Mouse (Mus musculus) spleen, postnatal 0 days (tissue): Measurements from ENCODE around the gene Stip1. TPM values are rescaled to one million over a fixed set of nuclear protein-coding genes. Genes with fewer than 3 reads are reported as not detected.

Experiments
- polyA plus RNA-seq: library from polyadenylated mRNA; unstranded; fragments of >200 nt; fragmentation: Nextera tagmentation; extraction: Ambion mirVana; gene quantifications from 2 replicates; pipeline ENCODE4 v1.2.1, GENCODE M21; 2015

The Stip1 gene
- polyA plus RNA-seq = 72.5 and 74.9 TPM in 2 replicates

DNA sequence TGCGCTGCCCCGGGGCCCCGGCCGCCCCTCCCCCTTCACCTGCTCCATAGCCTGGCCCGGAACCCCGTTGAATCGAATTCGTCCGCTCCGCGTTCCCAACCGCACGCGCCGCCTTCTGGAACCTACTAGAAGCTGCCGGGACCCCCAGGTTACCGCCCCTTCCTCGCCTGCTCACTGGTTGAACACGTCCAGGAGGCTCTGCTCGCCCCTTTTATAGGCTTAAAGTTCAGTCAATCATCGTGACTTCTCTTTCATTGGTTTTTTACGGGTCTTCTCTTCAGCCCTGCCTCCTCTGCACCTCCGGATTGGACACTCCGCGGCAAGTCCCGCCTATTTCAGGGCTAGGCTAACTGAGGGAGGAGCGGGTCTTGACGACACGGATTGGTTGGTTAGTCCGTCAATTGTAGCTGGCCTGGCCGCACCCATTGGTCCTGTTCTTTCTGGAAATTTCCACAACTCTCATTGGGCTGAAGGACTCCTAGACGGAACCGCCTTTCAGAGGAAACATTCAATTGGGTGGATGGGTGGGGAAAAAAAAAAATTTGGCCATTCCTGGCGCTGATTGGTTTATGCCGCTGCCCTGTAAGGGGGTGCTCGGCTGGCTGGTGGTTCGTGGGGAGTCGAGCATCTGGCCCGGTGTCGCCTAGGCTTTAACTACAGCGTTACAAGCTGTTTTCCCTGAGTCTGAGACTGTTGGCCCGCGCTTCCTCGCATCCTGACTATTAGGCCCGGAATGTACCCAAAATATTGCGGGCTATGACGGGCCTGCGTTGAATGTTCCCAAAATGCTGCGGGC is at the start of gene Stip1:
Gene Stip1 (minus strand): TSS at position 127 of the 796 bp plus-strand sequence.

GRCm38 (mm10) chr19:7056248-7057087 is 16.7 kb upstream of the Stip1 start, which contains the start of gene Macrod1:
Gene Macrod1 (plus strand): TSS chr19:7056810.

DNA sequence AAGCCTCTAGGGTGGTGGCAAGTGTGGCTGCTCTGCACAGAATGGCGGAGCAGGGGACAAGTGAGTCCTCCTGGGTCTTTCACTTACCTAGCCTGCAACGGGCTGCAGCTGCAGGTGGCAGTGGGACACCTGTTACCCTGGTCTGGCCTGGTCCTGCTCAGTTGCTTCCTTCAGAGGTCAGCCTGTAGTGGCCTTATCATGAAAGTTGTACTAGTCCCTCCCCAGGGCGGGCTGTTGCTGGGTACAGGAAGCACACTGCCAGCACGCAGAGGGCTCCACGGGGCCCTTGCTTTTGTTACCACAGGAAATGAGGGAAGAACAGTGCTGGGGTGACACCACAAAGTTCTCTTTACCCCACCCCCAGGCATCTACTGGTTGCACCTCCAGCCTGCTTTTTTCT is 20.6 kb downstream of the Stip1 start, which contains the start of gene Fermt3:
Gene Fermt3 (minus strand): TSS at position 279 of the 400 bp plus-strand sequence.

DNA sequence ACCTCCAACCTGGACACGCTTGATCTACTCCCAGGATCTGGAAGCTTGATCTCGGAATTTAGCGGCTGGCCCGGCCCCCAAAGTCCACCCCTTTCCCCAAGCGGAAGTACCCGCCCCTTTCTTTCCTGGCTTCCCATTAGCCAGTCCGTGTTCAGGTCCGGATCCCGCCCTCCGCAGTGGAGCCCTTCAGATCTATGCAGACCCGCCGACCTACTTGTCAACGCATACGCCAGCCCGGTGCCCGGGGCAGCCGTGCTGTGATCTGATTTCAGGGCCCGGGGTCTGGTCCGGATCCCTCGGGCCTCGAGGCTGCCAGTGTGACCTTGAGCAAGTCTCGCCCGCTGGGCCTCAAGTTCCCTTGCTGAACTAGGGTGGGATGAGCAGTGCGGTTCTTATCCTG is 43.8 kb downstream of the Stip1 start, which contains the start of the genes Nudt22 and Trpt1:
Gene Nudt22 (minus strand): TSS at position 112 of the 400 bp plus-strand sequence.
Gene Trpt1 (plus strand): TSS at position 126 of the 400 bp plus-strand sequence.

GRCm38 (mm10) chr19:6992011-6992858 is 47.5 kb downstream of the Stip1 start, which contains the start of gene Dnajc4:
Gene Dnajc4 (minus strand): TSS chr19:6992572.

GRCm38 (mm10) chr19:6987061-6987903 is 52.5 kb downstream of the Stip1 start, which contains the start of gene Vegfb:
Gene Vegfb (minus strand): TSS chr19:6987651.

DNA sequence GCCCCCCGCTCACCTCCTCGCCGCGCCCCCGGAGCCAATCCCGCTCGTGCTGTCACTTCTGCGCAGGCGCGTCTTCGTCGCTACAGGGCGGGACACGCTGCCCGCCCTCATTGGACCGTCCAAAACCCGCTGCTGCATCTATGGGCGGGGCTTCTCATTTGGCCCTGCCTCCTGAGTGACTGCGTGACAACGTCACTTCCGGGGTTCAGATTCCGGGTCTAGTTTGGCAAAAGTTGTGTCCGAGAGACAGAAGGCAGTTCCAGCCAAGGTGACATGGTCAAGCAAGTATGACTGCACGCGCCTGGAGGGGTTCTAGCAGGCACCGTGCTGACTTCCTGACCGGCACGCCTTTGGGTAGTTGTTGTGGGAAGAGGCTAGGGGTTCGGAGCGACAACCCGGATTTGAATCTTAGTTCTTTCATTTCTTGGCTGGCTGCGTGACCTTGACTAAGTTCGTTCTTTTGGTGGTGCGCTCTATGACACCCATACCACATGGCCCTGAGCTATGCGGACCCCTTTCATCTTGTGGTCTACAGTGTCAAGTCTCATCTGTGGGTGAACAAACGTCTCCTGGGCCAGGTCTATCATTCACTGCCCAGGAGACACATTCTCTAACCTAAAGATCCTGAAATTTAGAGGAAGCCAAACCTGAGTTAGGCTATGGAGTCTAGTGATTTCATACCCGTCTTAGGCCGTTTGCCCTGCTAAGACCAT is 59.2 kb downstream of the Stip1 start, which contains the start of gene Fkbp2:
Gene Fkbp2 (minus strand): TSS at position 121 of the 713 bp plus-strand sequence.

DNA sequence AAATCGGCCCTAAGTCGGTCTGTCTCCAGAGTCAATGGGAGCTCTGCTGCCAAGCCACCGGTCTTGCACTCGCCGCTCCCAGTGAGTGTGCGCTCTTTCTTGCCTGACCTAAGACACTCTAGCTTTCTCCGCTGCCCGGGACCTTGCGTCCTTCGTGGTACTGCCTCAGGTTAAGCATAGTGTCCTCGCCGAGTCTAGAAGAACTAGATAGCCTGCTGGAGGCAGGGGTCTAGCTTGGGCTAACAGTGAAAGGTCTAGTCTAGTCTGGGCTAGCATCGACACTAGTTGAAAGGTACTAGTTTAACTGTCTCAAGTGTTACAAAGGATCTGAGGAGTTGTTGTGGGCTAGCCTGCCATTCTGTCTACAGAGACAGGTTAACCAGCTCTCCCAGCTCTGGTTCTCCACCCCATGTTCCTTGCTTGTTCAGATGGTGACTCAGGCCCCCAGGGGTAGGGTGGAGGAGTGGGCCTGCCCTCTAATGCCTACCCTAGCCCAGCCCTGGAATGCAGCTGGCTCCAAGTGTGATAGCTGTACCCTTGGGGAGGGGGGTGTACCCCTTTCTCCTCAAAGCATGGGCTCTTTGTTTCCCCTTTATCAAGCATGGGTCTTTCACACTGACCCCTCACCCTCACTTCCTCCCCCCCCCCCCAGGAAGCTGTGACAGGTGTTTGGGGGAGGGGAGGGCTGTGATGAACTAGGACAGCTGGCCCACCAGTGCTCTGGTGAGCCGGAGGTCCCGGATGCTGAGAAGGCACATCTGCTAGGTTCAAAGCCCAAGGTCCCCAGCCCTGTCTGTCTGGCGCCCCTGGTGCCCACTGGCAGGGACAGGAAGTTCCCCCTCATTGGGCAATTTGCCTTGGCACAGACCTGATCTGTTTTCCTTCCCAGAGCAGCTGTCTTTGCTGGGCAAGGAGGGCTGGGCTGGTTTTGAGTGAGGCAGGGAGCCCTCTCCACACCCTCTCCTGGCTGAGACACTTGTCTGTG is 63.9 kb downstream of the Stip1 start, which contains the start of gene Plcb3:
Gene Plcb3 (minus strand): TSS at position 934 of the 985 bp plus-strand sequence.

GRCm38 (mm10) chr19:6974211-6975205 is 65.3 kb downstream of the Stip1 start, which contains the start of gene Ppp1r14b:
Gene Ppp1r14b (plus strand): TSS chr19:6974968.

Other genes with a start within 250 kb of the Stip1 start
- 11.4 and 13.0 TPM in 2 replicates for gene Rps6ka4, start 199.3 kb downstream of the Stip1 start, polyA plus RNA-seq
- 7.4 and 10.9 TPM in 2 replicates for gene Ccdc88b, start 181.8 kb downstream of the Stip1 start, polyA plus RNA-seq
- 127 and 129 TPM in 2 replicates for gene Trmt112, start 130.3 kb downstream of the Stip1 start, polyA plus RNA-seq
- 259 and 334 TPM in 2 replicates for gene Prdx5, start 129.9 kb downstream of the Stip1 start, polyA plus RNA-seq
- gene Esrra, start 118.2 kb downstream of the Stip1 start, polyA plus RNA-seq = 7.2 and 9.0 TPM in 2 replicates
- 1.2 and 2.1 TPM in 2 replicates for gene Catsperz, start 114.6 kb downstream of the Stip1 start, polyA plus RNA-seq
- gene Kcnk4, start 105.5 kb downstream of the Stip1 start, polyA plus RNA-seq = 0.20 and 0.28 TPM in 2 replicates
- gene Bad, start 98.1 kb downstream of the Stip1 start, polyA plus RNA-seq = 35.9 and 43.8 TPM in 2 replicates
- 11.0 and 14.9 TPM in 2 replicates for gene Gpr137, start 97.5 kb downstream of the Stip1 start, polyA plus RNA-seq
- 102 and 119 TPM in 2 replicates for gene Ppp1r14b, start 65.0 kb downstream of the Stip1 start, polyA plus RNA-seq
- 10.4 and 13.6 TPM in 2 replicates for gene Plcb3, start 63.5 kb downstream of the Stip1 start, polyA plus RNA-seq
- 70.3 and 74.9 TPM in 2 replicates for gene Fkbp2, start 59.5 kb downstream of the Stip1 start, polyA plus RNA-seq
- gene Vegfb, start 52.3 kb downstream of the Stip1 start, polyA plus RNA-seq = 14.6 and 17.7 TPM in 2 replicates
- 14.3 and 18.0 TPM in 2 replicates for gene Dnajc4, start 47.4 kb downstream of the Stip1 start, polyA plus RNA-seq
- 14.0 and 15.2 TPM in 2 replicates for gene Nudt22, start 43.9 kb downstream of the Stip1 start, polyA plus RNA-seq
- 3.2 and 3.7 TPM in 2 replicates for gene Trpt1, start 43.8 kb downstream of the Stip1 start, polyA plus RNA-seq
- 123 and 124 TPM in 2 replicates for gene Fermt3, start 20.5 kb downstream of the Stip1 start, polyA plus RNA-seq
- gene Macrod1, start 16.8 kb upstream of the Stip1 start, polyA plus RNA-seq = 7.3 and 8.6 TPM in 2 replicates
- 0.24 and 0.40 TPM in 2 replicates for gene Flrt1, start 65.8 kb upstream of the Stip1 start, polyA plus RNA-seq
- gene Otub1, start 166.3 kb upstream of the Stip1 start, polyA plus RNA-seq = 72.8 and 81.2 TPM in 2 replicates
- 818 and 869 TPM in 2 replicates for gene Cox8a, start 177.6 kb upstream of the Stip1 start, polyA plus RNA-seq
- gene Naa40, start 201.2 kb upstream of the Stip1 start, polyA plus RNA-seq = 32.8 and 34.8 TPM in 2 replicates
- 1.5 TPM in 2 replicates for gene Rcor2, start 227.4 kb upstream of the Stip1 start, polyA plus RNA-seq